ENCODE assay signal across 1 mouse cellular context in the genomic region with DNA sequence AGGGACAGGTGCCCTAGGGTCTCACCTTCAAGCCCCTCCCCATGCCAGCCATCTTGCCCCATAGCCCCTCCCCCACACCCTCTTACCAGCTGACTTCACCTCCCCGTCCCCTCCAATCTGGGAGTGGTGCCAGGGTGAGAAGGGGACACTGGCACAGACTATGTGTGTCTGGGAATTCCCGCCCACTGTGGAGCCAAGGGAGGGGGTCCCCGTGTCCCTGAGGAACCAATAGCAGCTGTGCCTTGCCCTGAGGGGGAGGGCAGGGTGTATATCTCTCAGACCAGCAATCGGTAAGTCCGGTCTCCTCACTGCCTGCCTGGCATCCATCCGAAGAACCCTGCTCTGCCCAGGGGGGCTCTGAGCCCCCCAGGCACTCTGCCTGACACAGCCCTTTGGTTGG.
TF ChIP-seq lines count a peak whose summit lies in the region.

No protein-coding gene starts in this region.

TF ChIP-seq in ES-E14, 5 proteins besides CTCF, POLR2A, EP300 and RAD21:
- no peak for TF ChIP-seq ZNF384 (IDR thresholded peaks at IDR 0.05; ENCODE audit: low read depth, low read length)
- TF ChIP-seq ZC3H11A (IDR thresholded peaks at IDR 0.05; ENCODE audit: borderline replicate concordance, low read depth, low read length), result no peak
- TF ChIP-seq CHD2 (IDR thresholded peaks at IDR 0.05; ENCODE audit: low read depth, low read length), result no peak
- TF ChIP-seq MAFK (IDR thresholded peaks at IDR 0.05; ENCODE audit: insufficient read depth, low read depth, low read length), result no peak
- TF ChIP-seq HCFC1 (IDR thresholded peaks at IDR 0.05; ENCODE audit: borderline replicate concordance, insufficient read depth, low read length), result no peak
